Mouse (Mus musculus): ENCODE results near the gene Erc1. TPM values are rescaled to one million over a fixed set of nuclear protein-coding genes. Genes with fewer than 3 reads are reported as not detected.

Erc1 gene
- polyA plus RNA-seq, 1 experiment = 8.4 TPM

DNA sequence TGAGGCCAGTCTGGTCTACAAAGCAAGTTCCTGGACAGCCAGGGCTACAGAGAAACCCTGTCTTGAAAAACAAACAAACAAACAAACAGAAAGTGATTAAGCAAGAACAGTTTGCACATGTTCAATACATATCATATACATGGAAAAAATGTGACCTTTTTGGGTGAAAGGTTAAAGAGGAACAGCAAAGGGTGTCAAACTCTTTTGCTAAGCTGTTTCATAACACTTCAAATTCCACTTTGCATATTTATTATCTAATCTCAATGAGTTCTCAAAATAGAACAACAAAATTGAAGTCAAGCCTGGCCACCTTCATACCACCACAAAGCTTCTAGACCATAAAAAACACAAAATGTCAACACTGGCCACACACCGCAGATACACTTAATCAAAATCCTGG, 19.8 kb downstream of the Erc1 start:
- no peak overlapping the region for H3K4me2 ChIP-seq (ENCODE audit: low read depth)
- peaks cover 19% of the 10 kb centered on the region for H3K79me2 ChIP-seq (ENCODE audit: control insufficient read depth, insufficient read depth)
- TF ChIP-seq MAX (IDR thresholded peaks at IDR 0.05; ENCODE audit: low read depth) (no peak), SRF (IDR thresholded peaks at IDR 0.05; ENCODE audit: control insufficient read depth, insufficient read length, low read depth) (no peak)
- H3K27me3 ChIP-seq (ENCODE audit: control insufficient read depth, insufficient read depth, insufficient read length) = no peaks in the 10 kb centered on the region
- no peak overlapping the region for H3ac ChIP-seq (ENCODE audit: control insufficient read depth, insufficient read length)
- H3K36me3 ChIP-seq (ENCODE audit: control insufficient read depth, insufficient read depth) = no peaks in the 10 kb centered on the region
- H3K4me3 ChIP-seq = no peak overlapping the region

DNA sequence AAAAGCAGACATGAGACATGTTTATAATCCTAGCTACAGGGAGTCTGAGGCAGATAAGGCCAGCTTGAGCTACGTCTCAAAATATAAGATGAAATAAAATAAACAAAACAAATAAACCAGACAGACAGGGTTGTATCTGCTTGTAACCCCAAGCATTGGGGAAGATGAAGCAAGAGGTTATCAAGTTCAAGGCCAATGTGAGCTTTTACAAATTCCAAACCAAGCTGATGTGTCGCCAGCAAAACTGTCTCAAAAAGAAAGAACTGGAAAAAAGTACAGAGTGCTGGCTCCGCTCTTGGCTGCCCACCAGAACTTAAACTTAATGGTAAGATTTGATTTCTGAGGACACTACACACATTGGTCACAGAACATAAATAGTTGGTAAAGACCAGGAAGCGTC, 21.3 kb downstream of the Erc1 start:
- no peak for TF ChIP-seq MYOG (IDR thresholded peaks at IDR 0.05; ENCODE audit: control insufficient read depth in 1 of 3, insufficient read depth in 1 of 3, insufficient read length in 2 of 3, low read depth in 2 of 3)
- TF ChIP-seq REST (IDR thresholded peaks at IDR 0.05; ENCODE audit: insufficient read depth, insufficient read length) = no peak
- TF ChIP-seq POLR2A (IDR thresholded peaks at IDR 0.05; ENCODE audit: insufficient read length, low read depth) = no peak
- no peak for TF ChIP-seq USF1 (IDR thresholded peaks at IDR 0.05; ENCODE audit: low read depth)
- no peak for TF ChIP-seq TCF3 (IDR thresholded peaks at IDR 0.05; ENCODE audit: insufficient read length, low read depth)
- TF ChIP-seq MYOD1 (IDR thresholded peaks at IDR 0.05; ENCODE audit: control insufficient read depth in 1 of 3, insufficient read length in 2 of 3, low read depth in 2 of 3) = no peak
- TF ChIP-seq E2F4 (IDR thresholded peaks at IDR 0.05; ENCODE audit: insufficient read depth) = no peak
- TF ChIP-seq CEBPB (IDR thresholded peaks at IDR 0.05; ENCODE audit: insufficient read depth, poor library complexity, severe bottlenecking) = no peak
- TF ChIP-seq TCF12 (IDR thresholded peaks at IDR 0.05; ENCODE audit: insufficient read depth, poor library complexity, severe bottlenecking) = no peak
- no peak for TF ChIP-seq SRF (IDR thresholded peaks at IDR 0.05; ENCODE audit: control insufficient read depth, insufficient read length, low read depth)
- no peak for TF ChIP-seq POLR2AphosphoS2 (IDR thresholded peaks at IDR 0.05; ENCODE audit: insufficient read length, low read depth)
- TF ChIP-seq MAX (IDR thresholded peaks at IDR 0.05; ENCODE audit: low read depth) = no peak
- Histone ChIP-seq H3K27me3 (ENCODE audit: control insufficient read depth, insufficient read depth, insufficient read length) (no peaks in the 10 kb centered on the region), H3K36me3 (ENCODE audit: control insufficient read depth, insufficient read depth) (no peaks in the 10 kb centered on the region), H3ac (ENCODE audit: control insufficient read depth, insufficient read length) (no peak overlapping the region), H3K4me2 (ENCODE audit: low read depth) (no peak overlapping the region), H3K4me3 (no peak overlapping the region), H3K79me2 (ENCODE audit: control insufficient read depth, insufficient read depth) (peaks cover 15% of the 10 kb centered on the region)

DNA sequence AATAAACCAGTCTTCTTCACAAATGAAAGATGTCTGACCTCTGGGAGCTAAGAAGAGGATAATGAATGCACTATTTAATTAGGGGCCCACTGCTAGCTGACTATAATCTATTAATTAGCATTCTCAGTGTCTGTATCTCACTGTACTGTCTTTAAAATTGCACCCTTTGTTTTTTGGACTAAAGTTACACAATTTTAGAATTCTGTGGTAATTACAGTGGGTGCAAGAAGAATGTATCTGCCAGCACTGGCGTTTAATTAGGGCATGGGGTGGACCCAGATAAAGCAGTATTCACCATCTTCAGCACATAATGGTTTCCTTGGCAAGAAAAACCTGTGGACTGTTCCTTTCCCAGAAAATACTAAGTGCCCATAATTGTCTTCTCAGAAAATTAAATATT, 25.8 kb downstream of the Erc1 start:
- H3ac ChIP-seq (ENCODE audit: control insufficient read depth, insufficient read length) = no peak overlapping the region
- no peak overlapping the region for H3K4me3 ChIP-seq

DNA sequence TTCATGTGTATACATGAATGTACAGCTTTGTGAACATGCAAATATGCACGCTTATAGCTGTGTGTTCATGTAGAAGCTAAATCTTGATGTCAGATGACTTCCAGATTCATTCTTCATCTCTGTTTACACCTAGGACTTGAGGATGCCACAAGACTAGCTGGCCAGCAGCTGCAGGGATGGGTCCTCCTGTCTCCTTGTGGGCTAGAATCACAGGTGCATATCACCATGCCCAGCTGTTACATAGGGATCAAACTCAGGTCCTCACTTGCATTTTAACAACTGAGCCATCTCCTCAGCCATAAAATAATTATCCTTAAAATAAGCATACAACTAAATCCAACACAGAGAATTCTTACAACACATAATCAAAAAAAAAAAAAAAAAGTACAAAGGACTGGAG, 26.8 kb downstream of the Erc1 start:
- Histone ChIP-seq H3K27me3 (ENCODE audit: control insufficient read depth, insufficient read depth, insufficient read length) (no peaks in the 10 kb centered on the region), H3K4me3 (no peak overlapping the region), H3K4me2 (ENCODE audit: low read depth) (no peak overlapping the region), H3K36me3 (ENCODE audit: control insufficient read depth, insufficient read depth) (no peaks in the 10 kb centered on the region), H3ac (ENCODE audit: control insufficient read depth, insufficient read length) (no peak overlapping the region), H3K79me2 (ENCODE audit: control insufficient read depth, insufficient read depth) (peaks cover 10% of the 10 kb centered on the region)
- TF ChIP-seq E2F4 (IDR thresholded peaks at IDR 0.05; ENCODE audit: insufficient read depth) (no peak), TCF3 (IDR thresholded peaks at IDR 0.05; ENCODE audit: insufficient read length, low read depth) (no peak), SRF (IDR thresholded peaks at IDR 0.05; ENCODE audit: control insufficient read depth, insufficient read length, low read depth) (no peak), POLR2AphosphoS2 (IDR thresholded peaks at IDR 0.05; ENCODE audit: insufficient read length, low read depth) (no peak), MAX (IDR thresholded peaks at IDR 0.05; ENCODE audit: low read depth) (no peak), MYOG (IDR thresholded peaks at IDR 0.05; ENCODE audit: control insufficient read depth in 1 of 3, insufficient read depth in 1 of 3, insufficient read length in 2 of 3, low read depth in 2 of 3) (peak in 1 of 3 experiments; percentile 38), USF1 (IDR thresholded peaks at IDR 0.05; ENCODE audit: low read depth) (no peak), TCF12 (IDR thresholded peaks at IDR 0.05; ENCODE audit: insufficient read depth, poor library complexity, severe bottlenecking) (no peak), MYOD1 (IDR thresholded peaks at IDR 0.05; ENCODE audit: control insufficient read depth in 1 of 3, insufficient read length in 2 of 3, low read depth in 2 of 3) (peak in 2 of 3 experiments; percentile 51 to 71)

More for the DNA sequence above, 25.8 kb downstream of the Erc1 start:
- Histone ChIP-seq H3K36me3 (ENCODE audit: control insufficient read depth, insufficient read depth) (no peaks in the 10 kb centered on the region), H3K79me2 (ENCODE audit: control insufficient read depth, insufficient read depth) (peaks cover 11% of the 10 kb centered on the region), H3K27me3 (ENCODE audit: control insufficient read depth, insufficient read depth, insufficient read length) (no peaks in the 10 kb centered on the region), H3K4me2 (ENCODE audit: low read depth) (no peak overlapping the region)
- TF ChIP-seq CEBPB (IDR thresholded peaks at IDR 0.05; ENCODE audit: insufficient read depth, poor library complexity, severe bottlenecking) (no peak), REST (IDR thresholded peaks at IDR 0.05; ENCODE audit: insufficient read depth, insufficient read length) (no peak), USF1 (IDR thresholded peaks at IDR 0.05; ENCODE audit: low read depth) (no peak), MYOG (IDR thresholded peaks at IDR 0.05; ENCODE audit: control insufficient read depth in 1 of 3, insufficient read depth in 1 of 3, insufficient read length in 2 of 3, low read depth in 2 of 3) (no peak), SRF (IDR thresholded peaks at IDR 0.05; ENCODE audit: control insufficient read depth, insufficient read length, low read depth) (no peak), E2F4 (IDR thresholded peaks at IDR 0.05; ENCODE audit: insufficient read depth) (no peak)

DNA sequence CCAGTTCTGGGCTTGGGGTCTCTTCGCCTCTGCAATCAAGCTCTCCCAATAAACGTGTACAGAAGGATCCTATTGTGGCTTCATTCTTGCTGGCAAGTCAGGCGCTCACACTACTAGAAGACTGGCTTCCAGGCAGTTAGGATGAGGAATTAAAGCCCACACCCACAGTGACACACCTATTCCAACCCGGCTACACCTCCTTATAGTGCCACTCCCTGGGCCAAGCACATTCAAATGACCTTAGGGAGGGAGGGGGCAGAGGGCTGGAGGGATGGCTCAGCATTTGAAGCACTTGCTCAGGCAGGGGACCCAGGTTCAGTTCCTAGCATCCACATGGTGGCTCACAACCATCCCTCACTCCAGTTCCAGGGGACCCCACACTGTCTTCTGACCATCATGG, 29.4 kb downstream of the Erc1 start:
- Histone ChIP-seq H3ac (ENCODE audit: control insufficient read depth, insufficient read length) (no peak overlapping the region), H3K27me3 (ENCODE audit: control insufficient read depth, insufficient read depth, insufficient read length) (no peaks in the 10 kb centered on the region), H3K4me2 (ENCODE audit: low read depth) (no peak overlapping the region), H3K4me3 (no peak overlapping the region), H3K36me3 (ENCODE audit: control insufficient read depth, insufficient read depth) (no peaks in the 10 kb centered on the region), H3K79me2 (ENCODE audit: control insufficient read depth, insufficient read depth) (peaks cover 14% of the 10 kb centered on the region)
- no peak for TF ChIP-seq E2F4 (IDR thresholded peaks at IDR 0.05; ENCODE audit: insufficient read depth)
- no peak for TF ChIP-seq MAX (IDR thresholded peaks at IDR 0.05; ENCODE audit: low read depth)
- TF ChIP-seq TCF12 (IDR thresholded peaks at IDR 0.05; ENCODE audit: insufficient read depth, poor library complexity, severe bottlenecking) = no peak
- no peak for TF ChIP-seq REST (IDR thresholded peaks at IDR 0.05; ENCODE audit: insufficient read depth, insufficient read length)
- TF ChIP-seq USF1 (IDR thresholded peaks at IDR 0.05; ENCODE audit: low read depth) = no peak
- no peak for TF ChIP-seq POLR2A (IDR thresholded peaks at IDR 0.05; ENCODE audit: insufficient read length, low read depth)
- no peak for TF ChIP-seq SRF (IDR thresholded peaks at IDR 0.05; ENCODE audit: control insufficient read depth, insufficient read length, low read depth)
- TF ChIP-seq POLR2AphosphoS2 (IDR thresholded peaks at IDR 0.05; ENCODE audit: insufficient read length, low read depth) = no peak
